In genomic region chr4:114405682-114406354, GRCm38 (mm10) we compare ENCODE assay signal across 8 mouse cellular contexts. TPM values are rescaled to one million over a fixed set of nuclear protein-coding genes. Genes with fewer than 3 reads are reported as not detected.
DNase-seq lines count a peak whose midpoint lies in the region; ATAC-seq and TF ChIP-seq lines count a peak whose summit lies in the region.

No protein-coding gene starts in this region.

- peaks cover 15% of the 10 kb centered on the region for H3K27me3 ChIP-seq in ES-Bruce4 (ENCODE audit: control insufficient read depth, insufficient read depth, low read length, poor library complexity, severe bottlenecking)
- H3K27me3 ChIP-seq in cerebellum, adult 2 months (ENCODE audit: control insufficient read depth, insufficient read depth, low read length), result no peaks in the 10 kb centered on the region; the same call in 1 of the 2 replicates
- H3K27me3 ChIP-seq in forebrain, postnatal 0 days (ENCODE audit: insufficient read depth, low read length), result peaks cover 11% of the 10 kb centered on the region
- H3K27me3 ChIP-seq in liver, postnatal 0 days (ENCODE audit: insufficient read depth, low read length), result peaks cover 42% of the 10 kb centered on the region
- H3K27me3 ChIP-seq in neural tube, embryonic 14.5 days (ENCODE audit: control insufficient read depth, insufficient read depth, low read length), result peaks cover 8% of the 10 kb centered on the region
- no peaks in the 10 kb centered on the region for H3K27me3 ChIP-seq in testis, adult 2 months (ENCODE audit: control insufficient read depth, insufficient read depth, low read length)

- 2% methylated on average over 42 of the region's 74 CpGs for WGBS in cerebellum, adult 2 months
- under 1% methylated on average over 24 of the region's 74 CpGs for WGBS in forebrain, postnatal 0 days
- 2% methylated on average over 11 of the region's 74 CpGs for WGBS in liver, postnatal 0 days (ENCODE audit: insufficient replicate concordance)
- 2% methylated on average over 36 of the region's 74 CpGs for WGBS in neural tube, embryonic 14.5 days

- no peak for TF ChIP-seq POLR2A in ES-Bruce4 (IDR thresholded peaks at IDR 0.05; ENCODE audit: insufficient read depth, low read length)
- no peak for TF ChIP-seq POLR2A in cerebellum, adult 2 months (IDR thresholded peaks at IDR 0.05; ENCODE audit: borderline replicate concordance, insufficient read depth, low read length)
- no peak for TF ChIP-seq POLR2A in testis, adult 2 months (IDR thresholded peaks at IDR 0.05; ENCODE audit: control insufficient read depth, low read depth, low read length)

- no peaks in the 10 kb centered on the region for H3K36me3 ChIP-seq in ES-Bruce4 (ENCODE audit: control insufficient read depth, insufficient read depth, low read length, poor library complexity, severe bottlenecking)
- H3K36me3 ChIP-seq in forebrain, postnatal 0 days (ENCODE audit: insufficient read depth), result no peaks in the 10 kb centered on the region
- no peaks in the 10 kb centered on the region for H3K36me3 ChIP-seq in liver, postnatal 0 days (replicated peaks; ENCODE audit: insufficient read depth, low read length)
- H3K36me3 ChIP-seq in neural tube, embryonic 14.5 days (ENCODE audit: control insufficient read depth, insufficient read depth, low read length), result no peaks in the 10 kb centered on the region
- no peaks in the 10 kb centered on the region for H3K36me3 ChIP-seq in testis, adult 2 months (ENCODE audit: control insufficient read depth, insufficient read depth, low read length)

- no peaks in the 10 kb centered on the region for H3K4me1 ChIP-seq in ES-Bruce4 (ENCODE audit: control insufficient read depth, insufficient read depth, low read length)
- H3K4me1 ChIP-seq in cerebellum, adult 2 months (ENCODE audit: control insufficient read depth, insufficient read depth, low read length), result no peaks in the 10 kb centered on the region
- peaks cover 3% of the 10 kb centered on the region; the same call in 1 of the 2 replicates for H3K4me1 ChIP-seq in forebrain, postnatal 0 days (ENCODE audit: insufficient read depth)
- peaks cover 4% of the 10 kb centered on the region; the same call in 1 of the 2 replicates for H3K4me1 ChIP-seq in liver, postnatal 0 days (ENCODE audit: insufficient read depth)
- peaks cover 4% of the 10 kb centered on the region; the same call in 1 of the 2 replicates for H3K4me1 ChIP-seq in neural tube, embryonic 14.5 days (ENCODE audit: control insufficient read depth, insufficient read depth, low read length)
- peaks cover 5% of the 10 kb centered on the region for H3K4me1 ChIP-seq in testis, adult 2 months (ENCODE audit: control insufficient read depth, insufficient read depth, low read length)

- DNase-seq in cerebellum, adult 2 months, result peak; percentile 69 to 79
- DNase-seq in forebrain, postnatal 0 days, result peak; percentile 84
- DNase-seq in heart, postnatal 36 days, result peak; percentile 88 to 92
- DNase-seq in layer of hippocampus, adult 18-20 months (ENCODE audit: low spot score in 2 of 2), result peak; percentile 81 to 88
- peak; percentile 78 for DNase-seq in liver, postnatal 0 days

- H3K4me2 ChIP-seq in forebrain, postnatal 0 days (ENCODE audit: low read depth), result peak overlapping the region; percentile 100
- H3K4me2 ChIP-seq in liver, postnatal 0 days (ENCODE audit: low read depth, low read length), result peak overlapping the region; percentile 74
- peak overlapping the region; percentile 93 for H3K4me2 ChIP-seq in neural tube, embryonic 14.5 days (ENCODE audit: low read depth, low read length)

- TF ChIP-seq EP300 in ES-Bruce4 (IDR thresholded peaks at IDR 0.05; ENCODE audit: insufficient read depth, low read depth, low read length), result no peak
- no peak for TF ChIP-seq EP300 in liver, postnatal 0 days (IDR thresholded peaks at IDR 0.05; ENCODE audit: low read depth)

- ATAC-seq in forebrain, postnatal 0 days, result peak; percentile 87
- peak; percentile 76 for ATAC-seq in liver, postnatal 0 days
- peak; percentile 87 for ATAC-seq in neural tube, embryonic 14.5 days (ENCODE audit: low read depth)

- peak; percentile 95 for TF ChIP-seq CTCF in ES-Bruce4 (IDR thresholded peaks at IDR 0.05; ENCODE audit: low read depth, low read length)
- TF ChIP-seq CTCF in cerebellum, adult 2 months (IDR thresholded peaks at IDR 0.05; ENCODE audit: borderline replicate concordance, insufficient read depth, low read depth, low read length), result peak; percentile 90
- peak; percentile 95 for TF ChIP-seq CTCF in forebrain, postnatal 0 days (IDR thresholded peaks at IDR 0.05; ENCODE audit: low read depth)
- peak; percentile 91 for TF ChIP-seq CTCF in liver, postnatal 0 days (IDR thresholded peaks at IDR 0.05; ENCODE audit: low read depth)
- TF ChIP-seq CTCF in testis, adult 2 months (IDR thresholded peaks at IDR 0.05; ENCODE audit: control insufficient read depth, insufficient read depth, insufficient replicate concordance, low read depth, low read length), result peak; percentile 92

- peak overlapping the region; percentile 85 for H3K9ac ChIP-seq in ES-Bruce4 (ENCODE audit: low read depth, poor library complexity, severe bottlenecking)
- peak overlapping the region; percentile 37; the same call in 1 of the 2 replicates for H3K9ac ChIP-seq in forebrain, postnatal 0 days
- no peak overlapping the region; the same call in 1 of the 2 replicates for H3K9ac ChIP-seq in liver, postnatal 0 days (replicated peaks)
- H3K9ac ChIP-seq in neural tube, embryonic 14.5 days (replicated peaks; ENCODE audit: low read depth, low read length), result peak overlapping the region; percentile 72

- H3K4me3 ChIP-seq in ES-Bruce4 (ENCODE audit: low read depth, low read length), result peak overlapping the region; percentile 75
- peak overlapping the region; percentile 20 for H3K4me3 ChIP-seq in cerebellum, adult 2 months (replicated peaks; ENCODE audit: insufficient read depth, low read depth, low read length)
- H3K4me3 ChIP-seq in forebrain, postnatal 0 days (ENCODE audit: low read depth, low read length), result peak overlapping the region; percentile 56
- peak overlapping the region; percentile 53 for H3K4me3 ChIP-seq in liver, postnatal 0 days (ENCODE audit: low read depth, low read length)
- peak overlapping the region; percentile 69 for H3K4me3 ChIP-seq in neural tube, embryonic 14.5 days (ENCODE audit: low read depth, low read length)
- H3K4me3 ChIP-seq in testis, adult 2 months (ENCODE audit: control insufficient read depth, low read depth, low read length), result peak overlapping the region; percentile 79

- intact Hi-C loops in heart, postnatal 36 days (cut with DNase I), result loop anchor here (1.0 to 5.0 kb wide), 3 partner anchors 60 to 231 kb away; no protein-coding TSS in a partner anchor

- no peak overlapping the region for H3K27ac ChIP-seq in ES-Bruce4 (ENCODE audit: insufficient read depth, low read length)
- H3K27ac ChIP-seq in cerebellum, adult 2 months (ENCODE audit: insufficient read depth, low read length), result no peak overlapping the region
- H3K27ac ChIP-seq in forebrain, postnatal 0 days (ENCODE audit: low read depth, low read length), result no peak overlapping the region
- H3K27ac ChIP-seq in liver, postnatal 0 days (ENCODE audit: low read depth), result no peak overlapping the region
- no peak overlapping the region; the same call in 1 of the 2 replicates for H3K27ac ChIP-seq in neural tube, embryonic 14.5 days (ENCODE audit: low read depth, low read length)
- H3K27ac ChIP-seq in testis, adult 2 months (ENCODE audit: control insufficient read depth, insufficient read depth, low read depth, low read length), result no peak overlapping the region

- H3K9me3 ChIP-seq in ES-Bruce4 (replicated peaks; ENCODE audit: control insufficient read depth, insufficient read depth, low read length, poor library complexity, severe bottlenecking), result no peaks in the 10 kb centered on the region
- no peaks in the 10 kb centered on the region for H3K9me3 ChIP-seq in forebrain, postnatal 0 days (ENCODE audit: low read length)
- H3K9me3 ChIP-seq in liver, postnatal 0 days (ENCODE audit: low read length), result no peaks in the 10 kb centered on the region
- H3K9me3 ChIP-seq in neural tube, embryonic 14.5 days (ENCODE audit: control insufficient read depth, low read length), result no peaks in the 10 kb centered on the region

RNA-seq across cellular contexts. Expression of gene Trabd2b, which starts 0.7 kb away (rescaled TPM):
- polyA plus RNA-seq in ES-Bruce4 (2011; ENCODE audit: insufficient read depth, insufficient read length, low read depth, missing spikeins), result 0.40 and 0.63 TPM in 2 replicates
- polyA plus RNA-seq in cerebellum, adult 2 months (2012; rRNA removed), result 4.8 and 5.1 TPM in 2 replicates
- 0.71 and 0.92 TPM in 2 replicates for total RNA-seq in forebrain, postnatal 0 days (2014; rRNA removed)
- 0.43 and 0.63 TPM in 2 replicates for polyA plus RNA-seq in forebrain, postnatal 0 days (2015; fragmentation: Nextera tagmentation; extraction: Ambion mirVana)
- total RNA-seq in heart, postnatal 36 days (2021), result 10 to 100 TPM; 53.1 to 71.5 TPM
- total RNA-seq in layer of hippocampus, adult 18-20 months (2021), result 1 to 10 TPM; 1.4 to 1.5 TPM
- polyA plus RNA-seq in liver, postnatal 0 days (2015; fragmentation: Nextera tagmentation; extraction: Ambion mirVana), result 0.06 and 0.13 TPM in 2 replicates
- polyA plus RNA-seq in neural tube, embryonic 14.5 days (2014; fragmentation: Nextera tagmentation; extraction: Ambion mirVana), result 0.56 and 1.1 TPM in 2 replicates
- polyA plus RNA-seq in testis, adult 2 months (2012; rRNA removed), result 1.6 and 2.1 TPM in 2 replicates

Comparison
In these comparisons a context has a peak if more than half of its experiments do, and no peak if none do; other contexts are left out.
1. H3K4me3 ChIP-seq: peak in every context shown above with its lines; median percentile 79 in testis, adult 2 months; 75 in ES-Bruce4; 69 in neural tube, embryonic 14.5 days; 56 in forebrain, postnatal 0 days; 53 in liver, postnatal 0 days; 20 in cerebellum, adult 2 months.